Mouse (Mus musculus) thymus, adult 2 months (tissue): Measurements from ENCODE around the gene Cap2. TPM values are rescaled to one million over a fixed set of nuclear protein-coding genes. Genes with fewer than 3 reads are reported as not detected.

Experiments used
- DNase-seq: peaks from one replicate; pipeline ENCODE4 v3.0.0; 2021
- H3K27ac ChIP-seq: fragments of 200-500 bp; 2 replicates; pipeline ENCODE4 v1.5.1; 2012; ENCODE audit warnings: low read length, control low read depth; ENCODE audit not compliant: control insufficient read depth, insufficient read depth
- H3K27me3 ChIP-seq: fragments of 200-500 bp; 2 replicates; pipeline ENCODE4 v1.6.1; 2012; ENCODE audit warnings: mild to moderate bottlenecking, low read length, moderate library complexity, mixed read lengths; ENCODE audit not compliant: control insufficient read depth, insufficient read depth
- H3K36me3 ChIP-seq: fragments of 200-500 bp; 2 replicates; pipeline ENCODE4 v1.6.1; 2012; ENCODE audit warnings: mild to moderate bottlenecking, low read length, moderate library complexity; ENCODE audit not compliant: control insufficient read depth, insufficient read depth
- H3K4me1 ChIP-seq: fragments of 200-500 bp; replicated peaks from 2 replicates; pipeline ENCODE4 v1.6.1; 2012; ENCODE audit warnings: low read length; ENCODE audit not compliant: control insufficient read depth, insufficient read depth
- H3K4me3 ChIP-seq: fragments of 200-500 bp; 2 replicates; pipeline ENCODE4 v1.5.1; 2012; ENCODE audit warnings: mild to moderate bottlenecking, low read length, control low read depth, moderate library complexity; ENCODE audit not compliant: control insufficient read depth, insufficient read depth
- CTCF ChIP-seq: fragments of 200-500 bp; IDR thresholded peaks from 2 replicates; pipeline ENCODE4 v1.5.1; 2012; ENCODE audit warnings: mild to moderate bottlenecking, control low read depth, low read length, moderate library complexity, borderline replicate concordance; ENCODE audit not compliant: control insufficient read depth, poor library complexity, insufficient read depth; ENCODE audit errors: extremely low read depth
- POLR2A ChIP-seq: fragments of 200-500 bp; IDR thresholded peaks from 2 replicates; pipeline ENCODE4 v1.6.1; 2012; ENCODE audit warnings: mild to moderate bottlenecking, low read length, control low read depth, moderate library complexity; ENCODE audit not compliant: control insufficient read depth, poor library complexity, insufficient read depth; ENCODE audit errors: extremely low read depth
- WGBS: fragments of 180-500 bp; shearing (Covaris S2); methylation state at CpG from one replicate; pipeline ENCODE4 v1.1.7; 2018; 5-methylcytosine and 5-hydroxymethylcytosine counted together
- polyA plus RNA-seq: library from polyadenylated mRNA; depleted of rRNA; stranded (reverse); fragments of >200 nt; gene quantifications from 2 replicates; pipeline ENCODE4 v1.2.3, GENCODE M21; 2012

Gene Cap2
- polyA plus RNA-seq, 1 experiment, result 12.9 TPM

DNA sequence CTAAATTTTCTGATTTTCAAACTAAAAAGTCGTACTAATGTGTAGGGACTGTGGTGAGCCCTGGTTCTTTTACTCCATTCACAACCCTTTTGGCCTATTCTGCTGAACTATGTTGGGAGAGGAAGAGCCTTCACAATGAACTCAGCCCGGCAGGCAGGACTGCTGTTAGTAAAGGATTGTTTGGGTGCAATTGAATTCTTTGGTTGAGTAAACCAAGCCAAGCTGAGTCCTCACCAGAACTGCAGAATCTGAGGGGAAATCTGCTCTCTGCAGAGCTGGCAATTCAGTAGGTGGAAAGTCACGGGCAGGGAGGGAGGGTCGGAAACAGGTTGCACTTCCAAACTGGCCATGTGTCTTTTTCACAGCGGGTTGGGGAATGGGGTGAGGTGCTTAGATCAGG is 39.3 kb downstream of the Cap2 start:
- WGBS, result 94% methylated on average over 5 of the region's 5 CpGs
- no peak overlapping the region for H3K4me3 ChIP-seq
- TF ChIP-seq POLR2A, result no peak
- TF ChIP-seq CTCF, result no peak
- no peaks in the 10 kb centered on the region for H3K36me3 ChIP-seq
- H3K27ac ChIP-seq, result no peak overlapping the region
- H3K4me1 ChIP-seq, result no peaks in the 10 kb centered on the region
- no peak for DNase-seq
- no peaks in the 10 kb centered on the region for H3K27me3 ChIP-seq

DNA sequence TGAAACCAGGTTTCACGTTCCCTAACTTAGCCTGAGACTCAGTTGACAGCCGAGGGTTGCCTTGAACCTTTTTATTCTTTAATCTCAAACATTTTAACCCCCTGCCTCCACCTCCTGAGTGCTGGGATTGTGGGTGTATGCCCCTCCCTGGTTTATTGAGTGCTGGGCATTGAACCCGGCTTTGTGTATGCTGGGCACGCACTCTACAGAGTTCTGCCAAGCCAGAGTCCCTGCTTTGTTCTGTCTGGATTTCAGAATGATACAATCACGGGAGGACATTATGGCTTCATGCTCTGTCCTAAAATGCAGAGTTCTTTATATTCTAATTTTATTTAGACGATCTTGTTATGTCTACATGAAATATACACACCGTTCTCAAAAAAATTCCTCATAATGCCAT is 41.1 kb downstream of the Cap2 start:
- no peak for TF ChIP-seq CTCF
- TF ChIP-seq POLR2A, result no peak
- no peaks in the 10 kb centered on the region for H3K36me3 ChIP-seq
- no peak overlapping the region for H3K4me3 ChIP-seq
- H3K4me1 ChIP-seq, result no peaks in the 10 kb centered on the region
- no peak overlapping the region for H3K27ac ChIP-seq
- DNase-seq, result no peak
- no peaks in the 10 kb centered on the region for H3K27me3 ChIP-seq
- 97% methylated on average over 7 of the region's 7 CpGs for WGBS

DNA sequence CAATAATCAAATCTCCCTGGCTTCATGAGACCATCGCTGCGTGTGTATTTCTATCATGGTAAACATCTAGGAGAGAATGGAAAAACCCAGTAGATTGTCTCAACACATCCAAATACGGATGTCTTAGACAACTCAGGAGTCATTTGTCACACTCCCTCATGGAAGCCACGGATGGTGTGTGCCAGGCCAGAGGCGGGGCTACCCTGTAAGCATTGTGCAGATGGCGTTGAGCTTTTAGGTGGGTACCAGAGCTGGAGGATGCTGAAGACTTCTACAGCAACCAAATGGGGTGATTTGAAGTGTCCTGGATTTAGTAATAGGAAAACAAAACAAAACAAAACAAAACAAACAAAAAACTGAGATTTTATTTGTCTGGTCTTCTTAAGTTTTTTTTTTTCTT is 43.0 kb downstream of the Cap2 start:
- H3K27me3 ChIP-seq, result no peaks in the 10 kb centered on the region
- no peak for TF ChIP-seq CTCF
- no peak for TF ChIP-seq POLR2A
- H3K4me3 ChIP-seq, result no peak overlapping the region
- no peak overlapping the region for H3K27ac ChIP-seq
- 93% methylated on average over 6 of the region's 6 CpGs for WGBS
- H3K4me1 ChIP-seq, result no peaks in the 10 kb centered on the region
- no peak for DNase-seq
- H3K36me3 ChIP-seq, result no peaks in the 10 kb centered on the region

DNA sequence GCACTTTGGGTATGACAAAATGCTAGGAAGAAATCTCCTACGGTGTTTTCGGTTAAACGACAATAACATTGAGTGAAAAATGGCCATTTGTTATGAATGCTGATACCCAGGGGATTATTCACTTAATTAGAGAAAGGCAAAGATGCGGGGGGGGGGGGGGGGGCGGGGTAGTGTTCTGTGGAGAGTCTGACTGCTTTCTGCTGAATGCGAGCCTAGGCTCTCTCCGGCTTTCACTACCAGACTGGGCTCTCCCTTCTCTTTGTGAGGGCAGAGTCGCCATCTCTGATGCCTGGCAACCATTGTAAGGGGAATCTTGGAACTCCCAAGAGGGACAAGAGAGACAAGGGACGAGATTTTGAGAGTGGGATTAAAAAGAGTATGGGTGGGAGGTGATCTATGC is 43.4 kb downstream of the Cap2 start:
- no peaks in the 10 kb centered on the region for H3K4me1 ChIP-seq
- whole genome bisulfite sequencing, result 87% methylated on average over 9 of the region's 9 CpGs
- no peak overlapping the region for H3K27ac ChIP-seq
- no peaks in the 10 kb centered on the region for H3K27me3 ChIP-seq
- no peak for TF ChIP-seq POLR2A
- no peak for TF ChIP-seq CTCF
- H3K4me3 ChIP-seq, result no peak overlapping the region
- H3K36me3 ChIP-seq, result no peaks in the 10 kb centered on the region
- no peak for DNase-seq

DNA sequence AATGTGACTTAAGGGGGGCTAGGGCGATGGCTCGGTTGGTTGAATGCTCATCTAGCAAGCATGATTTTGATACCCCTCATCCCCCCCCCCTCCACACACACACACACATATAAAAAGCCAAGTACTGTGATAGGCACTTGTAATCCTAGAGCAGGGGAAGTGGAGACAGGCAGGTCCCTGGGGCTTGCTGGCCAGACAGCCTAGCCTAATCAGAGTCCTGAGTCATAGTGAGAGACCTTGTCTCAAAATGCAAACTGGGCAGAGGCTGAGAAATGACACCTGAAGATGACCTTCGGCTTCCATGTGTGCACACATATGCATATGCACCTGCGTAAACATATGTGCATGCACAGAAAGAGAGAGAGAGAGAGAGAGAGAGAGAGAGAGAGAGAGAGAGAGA is 45.2 kb downstream of the Cap2 start:
- TF ChIP-seq POLR2A (no peak), CTCF (no peak)
- no peak for DNase-seq
- Histone ChIP-seq H3K27ac (no peak overlapping the region), H3K4me1 (no peaks in the 10 kb centered on the region), H3K4me3 (no peak overlapping the region), H3K27me3 (no peaks in the 10 kb centered on the region), H3K36me3 (no peaks in the 10 kb centered on the region)
- WGBS, result 92% methylated on average over 4 of the region's 4 CpGs

DNA sequence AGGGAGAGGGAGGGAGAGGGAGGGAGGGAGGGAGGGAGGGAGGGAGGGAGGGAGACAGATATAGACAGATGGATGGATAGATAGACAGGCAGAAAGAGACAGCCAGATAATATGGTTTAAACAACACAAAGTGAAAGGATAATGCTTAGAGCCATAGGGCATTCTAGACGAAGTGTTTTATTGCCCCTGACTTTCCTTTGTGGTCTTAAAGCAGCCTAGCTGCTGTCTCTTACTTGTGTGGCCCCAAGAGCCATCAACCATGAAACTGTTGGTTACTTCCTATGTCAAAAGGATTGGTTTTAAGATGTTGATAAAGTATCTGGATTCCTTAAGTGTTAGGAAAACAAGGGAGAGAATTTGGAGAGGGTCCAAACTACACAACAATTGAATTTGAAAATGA is 45.6 kb downstream of the Cap2 start:
- no peaks in the 10 kb centered on the region for H3K4me1 ChIP-seq
- H3K4me3 ChIP-seq, result no peak overlapping the region
- H3K27ac ChIP-seq, result no peak overlapping the region
- no peak for TF ChIP-seq POLR2A
- TF ChIP-seq CTCF, result no peak
- 45% methylated on average over 1 of the region's 1 CpGs for WGBS
- DNase-seq, result no peak
- H3K27me3 ChIP-seq, result no peaks in the 10 kb centered on the region
- no peaks in the 10 kb centered on the region for H3K36me3 ChIP-seq

DNA sequence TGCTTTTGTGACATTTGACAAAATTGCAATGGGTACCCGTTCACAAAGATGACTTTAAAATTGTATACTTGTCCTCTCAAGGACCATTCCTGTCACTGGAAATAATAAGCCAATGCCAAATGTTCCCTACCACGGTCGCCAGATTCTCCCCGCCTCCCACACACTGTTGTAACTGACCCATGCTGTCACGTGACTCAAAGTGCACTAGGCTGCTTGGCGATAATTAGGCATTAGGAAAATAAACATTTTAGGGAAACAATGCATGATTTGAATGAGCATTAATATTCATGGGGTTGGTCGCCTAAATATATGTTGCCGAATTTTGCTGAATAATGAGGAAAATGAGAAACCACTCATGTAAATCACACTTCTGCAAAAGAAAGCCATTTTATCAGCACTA is 46.5 kb downstream of the Cap2 start:
- no peak for DNase-seq

DNA sequence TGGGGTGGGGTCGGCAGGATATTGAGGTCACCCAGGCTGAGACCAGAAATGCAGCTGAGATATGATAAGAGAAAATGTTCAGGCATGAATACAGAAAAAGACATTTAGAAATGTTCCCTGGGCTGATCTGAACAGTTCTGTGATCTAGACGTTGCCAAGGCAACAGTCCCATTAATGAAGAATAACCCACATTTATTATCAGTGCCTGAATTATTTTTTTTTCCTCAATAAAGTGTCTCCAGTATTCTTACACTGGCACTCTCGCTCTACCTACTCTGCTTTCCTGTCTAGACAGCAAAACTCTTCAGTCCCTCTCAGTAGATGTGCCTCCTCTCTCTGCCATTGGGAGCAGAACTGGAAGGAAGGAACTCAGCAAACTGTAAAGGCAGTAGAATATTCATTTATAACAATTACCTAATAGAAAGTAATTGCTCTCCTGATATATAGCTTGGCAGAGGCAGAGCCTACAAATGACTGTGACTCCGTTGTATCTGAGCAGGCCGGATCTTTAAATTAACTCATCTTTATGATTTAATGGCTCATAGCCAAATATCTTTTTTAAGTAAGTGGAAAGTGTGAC is 47.0 kb downstream of the Cap2 start:
- TF ChIP-seq POLR2A, result no peak
- TF ChIP-seq CTCF, result no peak

More for the DNA sequence above, 46.5 kb downstream of the Cap2 start:
- TF ChIP-seq CTCF (no peak), POLR2A (no peak)
- H3K36me3 ChIP-seq, result no peaks in the 10 kb centered on the region
- no peaks in the 10 kb centered on the region for H3K27me3 ChIP-seq
- H3K27ac ChIP-seq, result no peak overlapping the region
- WGBS, result 94% methylated on average over 8 of the region's 8 CpGs
- H3K4me1 ChIP-seq, result no peaks in the 10 kb centered on the region
- no peak overlapping the region for H3K4me3 ChIP-seq

More for the DNA sequence above, 47.0 kb downstream of the Cap2 start:
- no peak overlapping the region for H3K4me3 ChIP-seq
- H3K27me3 ChIP-seq, result no peaks in the 10 kb centered on the region
- no peaks in the 10 kb centered on the region for H3K36me3 ChIP-seq
- DNase-seq, result no peak
- H3K4me1 ChIP-seq, result no peaks in the 10 kb centered on the region
- H3K27ac ChIP-seq, result no peak overlapping the region
- 91% methylated on average over 5 of the region's 5 CpGs for WGBS
